Mouse (Mus musculus): ENCODE measurements around the gene Vmn2r85. TPM values are rescaled to one million over a fixed set of nuclear protein-coding genes. Genes with fewer than 3 reads are reported as not detected.
"Not testable (repeated sequence)": the region's sequence is repeated elsewhere in the genome, so short reads cannot be mapped to it uniquely, and the experiment has no call there.

Gene Vmn2r85
- polyA plus RNA-seq, 1 experiment from 2014 or later = not detected

DNA sequence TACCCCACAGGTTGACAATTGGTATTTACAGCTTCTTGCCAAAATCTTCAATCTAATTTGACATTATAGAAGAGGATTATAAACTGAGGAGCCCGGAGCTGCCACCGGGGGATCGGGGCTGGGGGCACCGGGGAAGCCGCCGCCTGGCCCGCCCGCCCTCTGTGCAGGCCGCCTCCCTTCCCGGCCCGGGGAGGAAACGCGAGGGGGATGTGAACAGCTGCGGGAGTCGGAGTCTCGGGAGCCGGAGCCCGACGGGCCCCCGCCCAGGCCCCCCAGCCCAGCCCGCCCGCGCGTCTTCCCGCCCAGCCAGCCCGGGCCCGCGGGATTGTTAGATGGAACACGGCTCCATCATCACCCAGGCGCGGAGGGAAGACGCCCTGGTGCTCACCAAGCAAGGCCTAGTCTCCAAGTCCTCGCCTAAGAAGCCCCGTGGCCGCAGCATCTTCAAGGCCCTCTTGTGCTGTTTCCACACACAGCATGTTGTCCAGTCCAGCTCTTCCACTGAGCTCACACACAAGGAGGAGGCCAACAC is 17.3 kb downstream of the Vmn2r85 start:
- not testable (repeated sequence) for H3K36me3 ChIP-seq (ENCODE audit: control insufficient read depth, insufficient read depth, low read length); H3K4me3 ChIP-seq (ENCODE audit: low read depth, low read length); DNase-seq (ENCODE audit: low spot score); H3K4me2 ChIP-seq (replicated peaks; ENCODE audit: low read depth, low read length); H3K4me1 ChIP-seq (replicated peaks; ENCODE audit: control insufficient read depth, insufficient read depth, low read length); H3K27me3 ChIP-seq (ENCODE audit: control insufficient read depth, insufficient read depth, low read length); H3K9ac ChIP-seq (ENCODE audit: low read depth, low read length); H3K27ac ChIP-seq (ENCODE audit: low read depth, low read length); H3K9me3 ChIP-seq (ENCODE audit: control insufficient read depth, low read length)
- WGBS = 65% methylated on average over 19 of the region's 35 CpGs
- ATAC-seq (ENCODE audit: low FRiP score) = peak; percentile 48

DNA sequence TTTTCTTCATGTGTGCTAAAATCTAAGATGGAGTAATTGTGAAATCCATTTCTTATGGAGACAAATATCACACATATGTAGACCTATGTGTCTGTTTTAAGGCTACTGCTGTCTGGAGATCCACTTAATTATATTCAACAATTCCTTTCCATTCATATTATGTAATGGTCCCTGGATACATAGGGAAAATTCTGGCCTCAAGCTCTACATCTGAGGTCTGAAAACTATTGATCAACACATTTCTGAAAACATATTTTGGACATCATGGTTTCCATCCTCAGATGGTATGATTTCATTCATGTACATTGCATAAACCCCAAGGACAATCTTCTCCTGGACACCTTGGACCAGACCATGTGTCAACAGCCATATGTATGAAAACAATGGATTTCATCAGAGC is 35.3 kb downstream of the Vmn2r85 start, which contains the start of gene Vmn2r84:
Gene Vmn2r84, minus strand, starts transcription at position 101 of the 400 bp plus-strand sequence.
- no peak within 1 kb of the TSS for H3K4me3 ChIP-seq (ENCODE audit: low read depth, low read length)
- H3K36me3 ChIP-seq (ENCODE audit: control insufficient read depth, insufficient read depth, low read length) = no peaks in the 10 kb centered on the region
- H3K27ac ChIP-seq (ENCODE audit: low read depth, low read length) = no peak within 1 kb of the TSS
- no peaks in the 10 kb centered on the region for H3K27me3 ChIP-seq (ENCODE audit: control insufficient read depth, insufficient read depth, low read length)
- no peak within 1 kb of the TSS for H3K4me2 ChIP-seq (replicated peaks; ENCODE audit: low read depth, low read length)
- ATAC-seq (ENCODE audit: low FRiP score) (no peak), DNase-seq (ENCODE audit: low spot score) (no peak)
- no peaks in the 10 kb centered on the region for H3K9me3 ChIP-seq (ENCODE audit: control insufficient read depth, low read length)
- H3K9ac ChIP-seq (ENCODE audit: low read depth, low read length) = no peak within 1 kb of the TSS
- no peaks in the 10 kb centered on the region for H3K4me1 ChIP-seq (replicated peaks; ENCODE audit: control insufficient read depth, insufficient read depth, low read length)

DNA sequence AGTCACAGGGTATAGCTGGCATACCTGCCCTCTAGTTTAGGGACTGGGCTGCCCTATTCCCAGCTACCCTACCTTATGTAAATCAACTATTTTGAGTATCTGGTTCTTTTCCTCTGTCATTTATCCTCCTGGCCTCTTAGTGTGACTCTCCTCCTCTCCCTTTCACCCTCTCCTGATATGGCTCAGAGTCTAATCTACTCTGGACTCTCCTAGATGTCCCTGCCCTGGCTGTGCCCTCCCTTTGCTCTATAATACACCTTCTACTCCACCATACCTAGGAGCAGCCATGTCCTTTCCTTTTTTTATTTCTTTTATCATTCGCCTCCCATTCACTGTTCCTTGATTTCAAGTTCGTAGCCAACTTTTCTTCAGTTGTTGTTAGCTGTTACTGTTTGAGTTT is 54.4 kb downstream of the Vmn2r85 start:
- no peak for ATAC-seq (ENCODE audit: low FRiP score)
- 93% methylated on average over 2 of the region's 2 CpGs for WGBS

DNA sequence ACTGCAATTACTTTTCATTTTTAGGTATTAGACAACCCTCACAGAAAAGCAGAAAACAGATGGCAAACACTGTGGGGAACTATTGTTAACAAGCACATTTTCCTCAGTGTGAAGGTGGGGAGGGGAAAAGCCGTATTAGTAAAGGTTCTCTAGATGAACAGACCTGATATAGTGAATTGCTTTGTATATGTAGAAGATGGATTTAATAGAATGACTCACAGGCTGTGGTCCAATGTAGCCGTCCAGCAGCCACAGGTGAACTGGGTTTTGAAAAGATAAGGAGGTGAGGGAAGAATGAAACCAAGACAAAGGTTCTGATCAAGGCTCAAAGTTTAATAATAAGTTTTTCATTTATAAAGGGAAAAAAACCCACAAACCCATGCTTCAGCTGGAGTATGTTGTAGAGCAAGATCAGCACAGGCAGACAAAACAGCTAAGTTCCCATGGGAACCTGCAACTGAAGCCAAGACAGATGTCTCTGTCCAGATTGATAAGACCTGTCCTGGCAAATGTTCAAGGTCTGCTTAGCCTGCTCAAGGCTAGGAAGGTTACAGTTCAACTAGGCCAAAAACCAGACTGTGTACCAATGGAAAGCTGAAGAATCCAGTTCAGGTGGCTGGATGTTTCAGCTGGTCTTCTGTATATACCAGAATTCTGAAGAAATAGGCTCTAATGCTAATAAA is 56.9 kb downstream of the Vmn2r85 start:
- no peak for DNase-seq (ENCODE audit: low spot score)
- H3K4me2 ChIP-seq (replicated peaks; ENCODE audit: low read depth, low read length) = no peak overlapping the region
- no peaks in the 10 kb centered on the region for H3K9me3 ChIP-seq (ENCODE audit: control insufficient read depth, low read length)
- no peaks in the 10 kb centered on the region for H3K27me3 ChIP-seq (ENCODE audit: control insufficient read depth, insufficient read depth, low read length)
- ATAC-seq (ENCODE audit: low FRiP score) = no peak
- H3K4me3 ChIP-seq (ENCODE audit: low read depth, low read length) = no peak overlapping the region
- H3K36me3 ChIP-seq (ENCODE audit: control insufficient read depth, insufficient read depth, low read length) = no peaks in the 10 kb centered on the region
- no peaks in the 10 kb centered on the region for H3K4me1 ChIP-seq (replicated peaks; ENCODE audit: control insufficient read depth, insufficient read depth, low read length)
- WGBS = 85% methylated on average over 2 of the region's 2 CpGs
- no peak overlapping the region for H3K27ac ChIP-seq (ENCODE audit: low read depth, low read length)
- H3K9ac ChIP-seq (ENCODE audit: low read depth, low read length) = no peak overlapping the region

More for the DNA sequence above, 54.4 kb downstream of the Vmn2r85 start:
- no peak overlapping the region for H3K4me2 ChIP-seq (replicated peaks; ENCODE audit: low read depth, low read length)
- no peak for DNase-seq (ENCODE audit: low spot score)
- H3K4me3 ChIP-seq (ENCODE audit: low read depth, low read length) = no peak overlapping the region
- H3K27me3 ChIP-seq (ENCODE audit: control insufficient read depth, insufficient read depth, low read length) = no peaks in the 10 kb centered on the region
- H3K36me3 ChIP-seq (ENCODE audit: control insufficient read depth, insufficient read depth, low read length) = no peaks in the 10 kb centered on the region
- no peak overlapping the region for H3K9ac ChIP-seq (ENCODE audit: low read depth, low read length)
- H3K4me1 ChIP-seq (replicated peaks; ENCODE audit: control insufficient read depth, insufficient read depth, low read length) = no peaks in the 10 kb centered on the region
- no peak overlapping the region for H3K27ac ChIP-seq (ENCODE audit: low read depth, low read length)
- H3K9me3 ChIP-seq (ENCODE audit: control insufficient read depth, low read length) = no peaks in the 10 kb centered on the region

DNA sequence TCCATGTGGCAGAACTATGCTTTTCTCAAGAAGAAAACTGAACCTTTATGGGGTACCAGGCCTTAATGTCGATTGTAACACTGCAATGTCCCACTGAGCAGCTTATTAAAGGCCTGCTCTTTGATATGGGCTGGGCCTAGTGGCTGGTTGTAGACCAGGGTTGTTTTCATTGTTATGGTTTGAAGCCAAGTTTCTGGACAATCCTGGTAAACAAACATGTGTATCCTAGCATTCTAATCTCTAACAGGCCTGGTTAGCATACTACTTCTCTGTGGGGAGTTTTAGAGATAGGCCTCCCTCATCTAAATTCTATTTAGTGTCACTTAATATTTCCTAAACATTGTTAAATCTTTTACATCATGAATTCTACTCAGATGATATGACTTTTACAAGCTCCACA is 57.9 kb downstream of the Vmn2r85 start:
- Histone ChIP-seq H3K36me3 (ENCODE audit: control insufficient read depth, insufficient read depth, low read length) (no peaks in the 10 kb centered on the region), H3K27ac (ENCODE audit: low read depth, low read length) (no peak overlapping the region), H3K4me1 (replicated peaks; ENCODE audit: control insufficient read depth, insufficient read depth, low read length) (no peaks in the 10 kb centered on the region), H3K9ac (ENCODE audit: low read depth, low read length) (no peak overlapping the region), H3K27me3 (ENCODE audit: control insufficient read depth, insufficient read depth, low read length) (no peaks in the 10 kb centered on the region), H3K4me3 (ENCODE audit: low read depth, low read length) (no peak overlapping the region), H3K4me2 (replicated peaks; ENCODE audit: low read depth, low read length) (no peak overlapping the region), H3K9me3 (ENCODE audit: control insufficient read depth, low read length) (no peaks in the 10 kb centered on the region)
- no peak for ATAC-seq (ENCODE audit: low FRiP score)
- DNase-seq (ENCODE audit: low spot score) = no peak
- WGBS = 68% methylated on average over 1 of the region's 1 CpGs

DNA sequence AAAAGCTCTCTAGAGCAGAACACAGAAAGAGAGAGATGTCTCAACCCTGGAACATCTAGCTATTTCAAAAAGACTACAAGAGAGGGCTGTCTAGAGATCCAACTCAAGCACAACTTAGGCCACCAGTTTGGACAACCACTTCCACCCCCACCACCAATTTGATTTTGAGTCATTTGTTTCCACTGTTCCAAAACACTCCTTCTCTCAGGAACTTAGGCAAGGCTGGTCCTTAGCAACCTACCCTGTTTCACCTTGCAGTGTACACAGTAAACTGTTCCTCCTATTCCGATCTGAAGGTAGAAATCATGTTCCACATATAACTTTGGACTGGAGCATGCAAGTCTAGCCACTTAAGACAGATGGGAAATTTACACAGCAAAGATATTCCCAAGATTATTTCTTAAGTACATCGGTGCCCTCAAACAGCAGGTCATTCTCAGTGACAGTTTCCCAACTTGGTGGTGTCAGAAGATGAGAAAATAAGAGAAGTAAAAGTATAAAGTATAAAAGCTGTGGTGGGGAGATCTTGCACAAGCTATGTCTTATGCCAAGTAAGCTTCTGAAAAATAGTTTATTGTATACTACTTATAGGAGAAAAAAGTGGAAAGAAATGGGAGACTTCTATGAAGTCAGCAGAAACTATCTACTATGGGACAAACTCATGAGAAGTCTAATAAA is 59.4 kb downstream of the Vmn2r85 start:
- H3K4me2 ChIP-seq (replicated peaks; ENCODE audit: low read depth, low read length) = no peak overlapping the region
- H3K4me3 ChIP-seq (ENCODE audit: low read depth, low read length) = no peak overlapping the region
- no peaks in the 10 kb centered on the region for H3K4me1 ChIP-seq (replicated peaks; ENCODE audit: control insufficient read depth, insufficient read depth, low read length)
- WGBS = 88% methylated on average over 2 of the region's 2 CpGs
- no peaks in the 10 kb centered on the region for H3K36me3 ChIP-seq (ENCODE audit: control insufficient read depth, insufficient read depth, low read length)
- no peak overlapping the region for H3K9ac ChIP-seq (ENCODE audit: low read depth, low read length)
- no peak overlapping the region for H3K27ac ChIP-seq (ENCODE audit: low read depth, low read length)
- H3K27me3 ChIP-seq (ENCODE audit: control insufficient read depth, insufficient read depth, low read length) = no peaks in the 10 kb centered on the region
- DNase-seq (ENCODE audit: low spot score) (no peak), ATAC-seq (ENCODE audit: low FRiP score) (no peak)
- H3K9me3 ChIP-seq (ENCODE audit: control insufficient read depth, low read length) = no peaks in the 10 kb centered on the region

DNA sequence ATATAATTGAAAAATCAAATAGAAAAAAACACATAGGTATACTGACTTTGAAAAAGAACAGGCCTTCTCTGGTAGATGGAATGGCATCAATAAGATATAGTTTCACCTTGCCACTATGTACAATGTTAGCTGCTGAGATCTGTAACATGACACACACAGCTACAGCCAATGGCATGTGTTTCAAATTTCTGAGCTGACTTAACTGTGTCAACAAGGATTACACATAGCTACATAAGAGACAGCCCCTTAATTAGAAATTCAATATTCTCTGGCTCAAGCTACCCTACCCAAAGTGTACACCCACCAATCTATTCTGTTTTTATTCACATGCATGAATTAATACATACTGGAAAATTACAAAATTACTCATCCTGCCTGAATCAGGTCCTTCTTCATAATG is 61.1 kb downstream of the Vmn2r85 start:
- Histone ChIP-seq H3K27me3 (ENCODE audit: control insufficient read depth, insufficient read depth, low read length) (no peaks in the 10 kb centered on the region), H3K4me3 (ENCODE audit: low read depth, low read length) (no peak overlapping the region), H3K4me1 (replicated peaks; ENCODE audit: control insufficient read depth, insufficient read depth, low read length) (no peaks in the 10 kb centered on the region), H3K36me3 (ENCODE audit: control insufficient read depth, insufficient read depth, low read length) (no peaks in the 10 kb centered on the region), H3K9ac (ENCODE audit: low read depth, low read length) (no peak overlapping the region), H3K27ac (ENCODE audit: low read depth, low read length) (no peak overlapping the region), H3K4me2 (replicated peaks; ENCODE audit: low read depth, low read length) (no peak overlapping the region), H3K9me3 (ENCODE audit: control insufficient read depth, low read length) (no peaks in the 10 kb centered on the region)
- ATAC-seq (ENCODE audit: low FRiP score) (no peak), DNase-seq (ENCODE audit: low spot score) (no peak)

DNA sequence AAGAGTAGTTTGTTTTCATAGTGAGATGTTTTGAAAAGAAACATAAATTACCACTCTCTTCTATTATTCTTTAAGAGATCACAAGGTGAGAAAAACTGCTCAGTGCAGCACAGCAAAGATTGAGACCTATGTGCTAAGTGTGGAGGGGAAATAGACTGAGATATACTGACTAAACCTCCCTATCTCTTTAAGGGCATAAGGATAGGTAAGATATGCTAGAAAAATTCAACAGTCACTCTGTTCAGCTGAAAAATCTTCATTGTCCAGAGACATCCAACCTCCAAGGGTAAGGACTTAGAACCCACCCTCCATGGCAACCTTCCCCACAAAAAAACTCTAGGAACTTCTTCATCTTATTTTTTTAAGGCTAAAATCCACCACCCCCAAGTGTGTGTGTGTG is 64.7 kb downstream of the Vmn2r85 start:
- Histone ChIP-seq H3K36me3 (ENCODE audit: control insufficient read depth, insufficient read depth, low read length) (no peaks in the 10 kb centered on the region), H3K4me3 (ENCODE audit: low read depth, low read length) (no peak overlapping the region), H3K4me2 (replicated peaks; ENCODE audit: low read depth, low read length) (no peak overlapping the region), H3K9me3 (ENCODE audit: control insufficient read depth, low read length) (no peaks in the 10 kb centered on the region), H3K4me1 (replicated peaks; ENCODE audit: control insufficient read depth, insufficient read depth, low read length) (no peaks in the 10 kb centered on the region), H3K9ac (ENCODE audit: low read depth, low read length) (no peak overlapping the region), H3K27me3 (ENCODE audit: control insufficient read depth, insufficient read depth, low read length) (no peaks in the 10 kb centered on the region), H3K27ac (ENCODE audit: low read depth, low read length) (no peak overlapping the region)
- no peak for ATAC-seq (ENCODE audit: low FRiP score)
- no peak for DNase-seq (ENCODE audit: low spot score)
